Mouse (Mus musculus) lung, embryonic 14.5 days (tissue): ENCODE data around the gene Cdc42se1. TPM values are rescaled to one million over a fixed set of nuclear protein-coding genes. Genes with fewer than 3 reads are reported as not detected.
A peak's percentile ranks its signal among the peaks of the same experiment; 100 is the strongest.

Experiments
- ATAC-seq: fragments of 200-750 bp; cut with Nextera tagmentation; 2 replicates; pipeline ENCODE4 v1.8.0; 2017; ENCODE audit warnings: mild to moderate bottlenecking, moderate TSS enrichment, moderate library complexity; ENCODE audit not compliant: insufficient read depth
- DNase-seq: peaks from one replicate; pipeline ENCODE4 v3.0.0-alpha.2; 2015
- H3K27ac ChIP-seq: fragments of 300-500 bp; sonication (generic); 2 replicates; pipeline ENCODE4 v1.5.1; 2014; ENCODE audit warnings: low read depth, mild to moderate bottlenecking, moderate library complexity
- H3K27me3 ChIP-seq: fragments of 300-500 bp; sonication (generic); 2 replicates; pipeline ENCODE4 v1.6.1; 2014; ENCODE audit warnings: low read length, control low read depth; ENCODE audit not compliant: insufficient read depth
- H3K36me3 ChIP-seq: fragments of 300-500 bp; sonication (generic); 2 replicates; pipeline ENCODE4 v1.6.1; 2014; ENCODE audit warnings: control low read depth; ENCODE audit not compliant: insufficient read depth
- H3K4me1 ChIP-seq: fragments of 300-500 bp; sonication (generic); 2 replicates; pipeline ENCODE4 v1.6.1; 2014; ENCODE audit warnings: antibody characterized with exemption, control low read depth; ENCODE audit not compliant: insufficient read depth
- H3K4me2 ChIP-seq: fragments of 300-500 bp; sonication (generic); 2 replicates; pipeline ENCODE4 v1.6.1; 2014; ENCODE audit warnings: mild to moderate bottlenecking
- H3K4me3 ChIP-seq: fragments of 300-500 bp; sonication (generic); 2 replicates; pipeline ENCODE4 v1.5.1; 2014; ENCODE audit warnings: low read depth, low read length
- H3K9ac ChIP-seq: fragments of 300-500 bp; sonication (generic); 2 replicates; pipeline ENCODE4 v1.6.1; 2014
- H3K9me3 ChIP-seq: fragments of 300-500 bp; sonication (generic); 2 replicates; pipeline ENCODE4 v1.6.1; 2016; ENCODE audit warnings: low read depth, low read length, control low read depth
- CTCF ChIP-seq: IDR thresholded peaks from 2 replicates; pipeline ENCODE4 v1.5.1; 2016; ENCODE audit warnings: antibody characterized with exemption, low read depth
- WGBS: fragments of 180-500 bp; shearing (Covaris S2); extraction: QIAGEN DNeasy Blood & Tissue Kit; methylation state at CpG from one replicate; pipeline ENCODE4 v1.1.7; 2014; 5-methylcytosine and 5-hydroxymethylcytosine counted together
- polyA plus RNA-seq: library from polyadenylated mRNA; unstranded; fragments of >200 nt; fragmentation: Nextera tagmentation; extraction: Ambion mirVana; gene quantifications from 2 replicates; pipeline ENCODE4 v1.2.1, GENCODE M21; 2014

Gene Cdc42se1
- polyA plus RNA-seq, 1 experiment from 2014 or later, result 131 TPM

GRCm38 (mm10) chr3:95241498-95241897, 13.0 kb downstream of the Cdc42se1 start, which contains the start of gene Gm128:
Gene Gm128, minus strand, starts transcription at chr3:95241598.
- Histone ChIP-seq H3K36me3 (peaks cover 21% of the 10 kb centered on the region), H3K9me3 (no peaks in the 10 kb centered on the region), H3K27me3 (no peaks in the 10 kb centered on the region), H3K4me2 (peak within 1 kb of the TSS; percentile 39), H3K27ac (no peak within 1 kb of the TSS), H3K4me3 (0 out of 2 replicates have a peak within 1 kb of the TSS, but pooled peaks have one; percentile 6), H3K9ac (no peak within 1 kb of the TSS), H3K4me1 (no peaks in the 10 kb centered on the region)
- no peak for ATAC-seq
- no peak for TF ChIP-seq CTCF
- no peak for DNase-seq
- 68% methylated on average over 7 of the region's 7 CpGs for WGBS

GRCm38 (mm10) chr3:95243086-95243485, 14.6 kb downstream of the Cdc42se1 start:
- no peaks in the 10 kb centered on the region for H3K9me3 ChIP-seq
- no peak for ATAC-seq

GRCm38 (mm10) chr3:95246465-95247231, 18.1 kb downstream of the Cdc42se1 start:
- Histone ChIP-seq H3K27ac (no peak overlapping the region), H3K4me3 (no peak overlapping the region), H3K4me2 (no peak overlapping the region), H3K9me3 (no peaks in the 10 kb centered on the region), H3K36me3 (0 out of 2 replicates have a peak, but pooled peaks cover 2% of the 10 kb centered on the region), H3K27me3 (no peaks in the 10 kb centered on the region), H3K4me1 (no peaks in the 10 kb centered on the region), H3K9ac (no peak overlapping the region)
- DNase-seq (peak; percentile 53), ATAC-seq (0 out of 2 replicates have a peak, but pooled peaks have one; percentile 25)
- WGBS, result 76% methylated on average over 5 of the region's 5 CpGs
- TF ChIP-seq CTCF, result no peak

More at GRCm38 (mm10) chr3:95243086-95243485, 14.6 kb downstream of the Cdc42se1 start:
- Histone ChIP-seq H3K27ac (no peak overlapping the region), H3K9ac (no peak overlapping the region), H3K4me2 (no peak overlapping the region), H3K4me3 (no peak overlapping the region), H3K27me3 (no peaks in the 10 kb centered on the region), H3K36me3 (peaks cover 5% of the 10 kb centered on the region; the same call in 1 of the 2 replicates), H3K4me1 (no peaks in the 10 kb centered on the region)
- 72% methylated on average over 2 of the region's 2 CpGs for WGBS
- DNase-seq, result no peak
- TF ChIP-seq CTCF, result no peak

- H3K27me3 ChIP-seq, result no peaks in the 10 kb centered on the region
- H3K4me1 ChIP-seq, result no peaks in the 10 kb centered on the region
- 57% methylated on average over 1 of the region's 1 CpGs for WGBS
- ATAC-seq (no peak), DNase-seq (no peak)
- H3K27ac ChIP-seq, result no peak overlapping the region
- no peak overlapping the region for H3K4me3 ChIP-seq
- H3K4me2 ChIP-seq, result no peak overlapping the region
- H3K9me3 ChIP-seq, result no peaks in the 10 kb centered on the region
- 0 out of 2 replicates have a peak, but pooled peaks cover 2% of the 10 kb centered on the region for H3K36me3 ChIP-seq
- H3K9ac ChIP-seq, result no peak overlapping the region
- no peak for TF ChIP-seq CTCF
These were observed 19.3 kb downstream of the Cdc42se1 start for GRCm38 (mm10) chr3:95247660-95248336.

GRCm38 (mm10) chr3:95250361-95250760, 21.8 kb downstream of the Cdc42se1 start:
- TF ChIP-seq CTCF, result no peak
- Histone ChIP-seq H3K27ac (no peak overlapping the region), H3K36me3 (peaks cover 21% of the 10 kb centered on the region), H3K27me3 (no peaks in the 10 kb centered on the region), H3K9ac (0 out of 2 replicates have a peak overlapping the region, but pooled peaks have one; percentile 18), H3K4me2 (peak overlapping the region; percentile 35), H3K9me3 (no peaks in the 10 kb centered on the region), H3K4me3 (0 out of 2 replicates have a peak overlapping the region, but pooled peaks have one; percentile 1), H3K4me1 (no peaks in the 10 kb centered on the region)
- 69% methylated on average over 5 of the region's 5 CpGs for WGBS
- no peak for DNase-seq
- no peak for ATAC-seq

- Histone ChIP-seq H3K9me3 (no peaks in the 10 kb centered on the region), H3K4me2 (peak within 1 kb of the TSS; percentile 35), H3K4me1 (no peaks in the 10 kb centered on the region), H3K27me3 (no peaks in the 10 kb centered on the region), H3K36me3 (peaks cover 24% of the 10 kb centered on the region), H3K4me3 (0 out of 2 replicates have a peak within 1 kb of the TSS, but pooled peaks have one; percentile 1), H3K27ac (0 out of 2 replicates have a peak within 1 kb of the TSS, but pooled peaks have one; percentile 31), H3K9ac (0 out of 2 replicates have a peak within 1 kb of the TSS, but pooled peaks have one; percentile 18)
- 41% methylated on average over 7 of the region's 7 CpGs for WGBS
- no peak for TF ChIP-seq CTCF
- DNase-seq (peak; percentile 53), ATAC-seq (peak; percentile 65)
These were observed 22.4 kb downstream of the Cdc42se1 start, which contains the start of gene Bnipl for GRCm38 (mm10) chr3:95250783-95251424. Gene Bnipl, minus strand, starts transcription at chr3:95251193.
